Mouse (Mus musculus): ENCODE data around the gene Rfc2. TPM values are rescaled to one million over a fixed set of nuclear protein-coding genes. Genes with fewer than 3 reads are reported as not detected.

Rfc2 gene
- polyA plus RNA-seq, 2 experiments = 241 to 246 TPM

GRCm38 (mm10) chr5:134582221-134582907 is 1.2 kb downstream of the Rfc2 start:
- Histone ChIP-seq H3K4me2 (replicated peaks; ENCODE audit: low read depth, low read length, severe bottlenecking) (peak overlapping the region; percentile 84), H3K36me3 (ENCODE audit: control insufficient read depth, insufficient read depth, low read length) (peaks cover 12% of the 10 kb centered on the region), H3K9ac (ENCODE audit: low read depth, low read length, severe bottlenecking) (peak overlapping the region; percentile 78), H3K9me3 (ENCODE audit: control insufficient read depth, low read length) (no peaks in the 10 kb centered on the region), H3K4me1 (ENCODE audit: control insufficient read depth, insufficient read depth, low read length) (peaks cover 9% of the 10 kb centered on the region; the same call in 1 of the 2 replicates), H3K27ac (replicated peaks; ENCODE audit: low read depth, low read length) (no peak overlapping the region), H3K4me3 (replicated peaks; ENCODE audit: low read length) (peak overlapping the region; percentile 86), H3K27me3 (ENCODE audit: control insufficient read depth, insufficient read depth, low read length) (no peaks in the 10 kb centered on the region)
- DNase-seq (ENCODE audit: low spot score) (peak; percentile 96), ATAC-seq (ENCODE audit: low FRiP score, low read depth) (peak; percentile 96)
- 9% methylated on average over 26 of the region's 30 CpGs for WGBS
- peak; percentile 46; the same call in 1 of the 2 replicates for TF ChIP-seq POLR2A (IDR thresholded peaks at IDR 0.05; ENCODE audit: borderline replicate concordance, extremely low read depth, insufficient read depth, insufficient read length)

DNA sequence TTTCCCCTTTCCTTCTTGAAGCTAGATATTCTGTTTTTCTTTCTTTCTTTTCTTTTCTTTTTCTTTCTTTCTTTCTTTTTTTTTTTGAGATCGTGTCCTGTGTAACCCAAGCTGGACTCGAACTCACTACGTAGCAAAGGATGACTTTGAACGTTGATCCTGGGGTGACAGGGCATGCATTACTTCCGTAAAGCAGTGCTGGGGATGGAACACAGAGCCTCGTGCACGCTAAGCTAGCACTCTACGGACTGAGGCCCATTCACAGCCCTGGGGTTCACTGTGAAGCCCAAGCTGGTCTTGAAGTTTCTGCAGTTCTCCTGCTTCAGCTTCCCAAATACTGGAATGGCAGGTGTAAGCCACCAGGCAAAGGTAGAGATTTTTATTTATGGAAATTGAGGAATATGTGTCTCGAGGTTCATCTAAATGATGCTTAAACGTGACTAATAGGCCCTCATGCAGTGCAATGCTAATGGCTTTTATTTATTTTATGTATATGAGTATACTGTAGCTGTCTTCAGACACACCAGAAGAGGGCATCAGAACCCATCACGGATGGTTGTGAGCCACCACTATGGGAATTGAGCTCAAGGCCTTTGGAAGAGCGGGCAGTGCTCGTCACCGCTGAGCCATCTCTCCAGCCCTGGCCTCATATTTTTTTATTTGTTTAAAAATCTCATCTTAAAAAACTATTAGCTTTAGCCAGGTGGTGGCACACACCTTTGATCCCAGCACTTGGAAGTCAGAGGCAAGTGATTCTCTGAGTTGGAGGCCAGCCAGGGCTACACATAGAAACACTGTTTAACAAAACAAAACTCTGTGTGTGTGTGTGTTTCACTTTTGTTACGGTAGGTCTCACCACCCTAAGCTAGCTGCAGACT is 2.1 kb downstream of the Rfc2 start:
- no peak for TF ChIP-seq POLR2A (IDR thresholded peaks at IDR 0.05; ENCODE audit: borderline replicate concordance, extremely low read depth, insufficient read depth, insufficient read length)
- DNase-seq (ENCODE audit: low spot score) (no peak), ATAC-seq (ENCODE audit: low FRiP score, low read depth) (no peak)
- 29% methylated on average over 15 of the region's 15 CpGs for WGBS
- H3K4me3 ChIP-seq (replicated peaks; ENCODE audit: low read length) = peak overlapping the region; percentile 86
- H3K9me3 ChIP-seq (ENCODE audit: control insufficient read depth, low read length) = no peaks in the 10 kb centered on the region
- H3K27ac ChIP-seq (replicated peaks; ENCODE audit: low read depth, low read length) = no peak overlapping the region
- peak overlapping the region; percentile 84 for H3K4me2 ChIP-seq (replicated peaks; ENCODE audit: low read depth, low read length, severe bottlenecking)
- H3K4me1 ChIP-seq (ENCODE audit: control insufficient read depth, insufficient read depth, low read length) = peaks cover 9% of the 10 kb centered on the region; the same call in 1 of the 2 replicates
- H3K36me3 ChIP-seq (ENCODE audit: control insufficient read depth, insufficient read depth, low read length) = peaks cover 12% of the 10 kb centered on the region
- no peaks in the 10 kb centered on the region for H3K27me3 ChIP-seq (ENCODE audit: control insufficient read depth, insufficient read depth, low read length)
- peak overlapping the region; percentile 78 for H3K9ac ChIP-seq (ENCODE audit: low read depth, low read length, severe bottlenecking)

- peak overlapping the region; percentile 78; the same call in 1 of the 2 replicates for H3K9ac ChIP-seq (ENCODE audit: low read depth, low read length, severe bottlenecking)
- ATAC-seq (ENCODE audit: low FRiP score, low read depth) (no peak), DNase-seq (ENCODE audit: low spot score) (no peak)
- H3K36me3 ChIP-seq (ENCODE audit: control insufficient read depth, insufficient read depth, low read length) = peaks cover 16% of the 10 kb centered on the region
- H3K4me1 ChIP-seq (ENCODE audit: control insufficient read depth, insufficient read depth, low read length) = peaks cover 9% of the 10 kb centered on the region; the same call in 1 of the 2 replicates
- H3K4me3 ChIP-seq (replicated peaks; ENCODE audit: low read length) = peak overlapping the region; percentile 86
- 87% methylated on average over 3 of the region's 3 CpGs for WGBS
- H3K9me3 ChIP-seq (ENCODE audit: control insufficient read depth, low read length) = no peaks in the 10 kb centered on the region
- no peak for TF ChIP-seq POLR2A (IDR thresholded peaks at IDR 0.05; ENCODE audit: borderline replicate concordance, extremely low read depth, insufficient read depth, insufficient read length)
- no peak overlapping the region for H3K27ac ChIP-seq (replicated peaks; ENCODE audit: low read depth, low read length)
- H3K27me3 ChIP-seq (ENCODE audit: control insufficient read depth, insufficient read depth, low read length) = no peaks in the 10 kb centered on the region
- H3K4me2 ChIP-seq (replicated peaks; ENCODE audit: low read depth, low read length, severe bottlenecking) = peak overlapping the region; percentile 84
Measured at GRCm38 (mm10) chr5:134583884-134584213, 2.7 kb downstream of the Rfc2 start.

- Histone ChIP-seq H3K4me3 (replicated peaks; ENCODE audit: low read length) (no peak overlapping the region), H3K9ac (ENCODE audit: low read depth, low read length, severe bottlenecking) (no peak overlapping the region), H3K9me3 (ENCODE audit: control insufficient read depth, low read length) (no peaks in the 10 kb centered on the region), H3K4me2 (replicated peaks; ENCODE audit: low read depth, low read length, severe bottlenecking) (no peak overlapping the region), H3K36me3 (ENCODE audit: control insufficient read depth, insufficient read depth, low read length) (peaks cover 17% of the 10 kb centered on the region), H3K27me3 (ENCODE audit: control insufficient read depth, insufficient read depth, low read length) (no peaks in the 10 kb centered on the region), H3K27ac (replicated peaks; ENCODE audit: low read depth, low read length) (no peak overlapping the region), H3K4me1 (ENCODE audit: control insufficient read depth, insufficient read depth, low read length) (peaks cover 9% of the 10 kb centered on the region; the same call in 1 of the 2 replicates)
- no peak for TF ChIP-seq POLR2A (IDR thresholded peaks at IDR 0.05; ENCODE audit: borderline replicate concordance, extremely low read depth, insufficient read depth, insufficient read length)
- 88% methylated on average over 5 of the region's 5 CpGs for WGBS
- DNase-seq (ENCODE audit: low spot score) (no peak), ATAC-seq (ENCODE audit: low FRiP score, low read depth) (no peak)
Measured at GRCm38 (mm10) chr5:134584798-134585197, 3.6 kb downstream of the Rfc2 start.

GRCm38 (mm10) chr5:134589900-134590299 is 8.7 kb downstream of the Rfc2 start:
- TF ChIP-seq POLR2A (IDR thresholded peaks at IDR 0.05; ENCODE audit: borderline replicate concordance, extremely low read depth, insufficient read depth, insufficient read length) = no peak
- Histone ChIP-seq H3K36me3 (ENCODE audit: control insufficient read depth, insufficient read depth, low read length) (peaks cover 67% of the 10 kb centered on the region), H3K4me1 (ENCODE audit: control insufficient read depth, insufficient read depth, low read length) (no peaks in the 10 kb centered on the region), H3K9ac (ENCODE audit: low read depth, low read length, severe bottlenecking) (no peak overlapping the region), H3K4me3 (replicated peaks; ENCODE audit: low read length) (no peak overlapping the region), H3K27ac (replicated peaks; ENCODE audit: low read depth, low read length) (no peak overlapping the region), H3K27me3 (ENCODE audit: control insufficient read depth, insufficient read depth, low read length) (no peaks in the 10 kb centered on the region), H3K9me3 (ENCODE audit: control insufficient read depth, low read length) (no peaks in the 10 kb centered on the region), H3K4me2 (replicated peaks; ENCODE audit: low read depth, low read length, severe bottlenecking) (no peak overlapping the region)
- WGBS = 84% methylated on average over 3 of the region's 3 CpGs
- ATAC-seq (ENCODE audit: low FRiP score, low read depth) = no peak
- DNase-seq (ENCODE audit: low spot score) = no peak

All from limb, embryonic 14.5 days (tissue).